Mouse (Mus musculus) stomach, embryonic 16.5 days (tissue): Measurements from ENCODE around the gene Clic4. TPM values are rescaled to one million over a fixed set of nuclear protein-coding genes. Genes with fewer than 3 reads are reported as not detected.
"Not testable (repeated sequence)": the region's sequence is repeated elsewhere in the genome, so short reads cannot be mapped to it uniquely, and the experiment has no call there.

Experiments
- ATAC-seq: fragments of 200-750 bp; cut with Nextera tagmentation; 2 replicates; pipeline ENCODE4 v1.8.0; 2017; ENCODE audit warnings: moderate number of reproducible peaks, moderate TSS enrichment; ENCODE audit not compliant: insufficient read depth, low FRiP score
- H3K27ac ChIP-seq: fragments of 300-500 bp; sonication (generic); 2 replicates; pipeline ENCODE4 v1.5.1; 2014; ENCODE audit warnings: low read length
- H3K27me3 ChIP-seq: fragments of 300-500 bp; sonication (generic); 2 replicates; pipeline ENCODE4 v1.6.1; 2014; ENCODE audit warnings: low read length, control low read depth, mixed read lengths; ENCODE audit not compliant: control insufficient read depth, insufficient read depth
- H3K36me3 ChIP-seq: fragments of 300-500 bp; sonication (generic); 2 replicates; pipeline ENCODE4 v1.6.1; 2014; ENCODE audit warnings: low read length; ENCODE audit not compliant: control insufficient read depth, insufficient read depth
- H3K4me1 ChIP-seq: fragments of 300-500 bp; sonication (generic); 2 replicates; pipeline ENCODE4 v1.6.1; 2014; ENCODE audit warnings: low read length, control low read depth, mixed read lengths; ENCODE audit not compliant: control insufficient read depth, insufficient read depth
- H3K4me2 ChIP-seq: fragments of 300-500 bp; sonication (generic); 2 replicates; pipeline ENCODE4 v1.6.1; 2014; ENCODE audit warnings: low read depth, low read length, mixed read lengths
- H3K4me3 ChIP-seq: fragments of 300-500 bp; sonication (generic); replicated peaks from 2 replicates; pipeline ENCODE4 v1.5.1; 2014; ENCODE audit warnings: mild to moderate bottlenecking, low read length
- H3K9ac ChIP-seq: fragments of 300-500 bp; sonication (generic); 2 replicates; pipeline ENCODE4 v1.6.1; 2014; ENCODE audit warnings: low read length
- H3K9me3 ChIP-seq: fragments of 300-500 bp; sonication (generic); replicated peaks from 2 replicates; pipeline ENCODE4 v1.6.1; 2016; ENCODE audit warnings: low read length, control low read depth; ENCODE audit not compliant: control insufficient read depth
- WGBS: fragments of 180-500 bp; shearing (Covaris S2); extraction: QIAGEN DNeasy Blood & Tissue Kit; methylation state at CpG from one replicate; pipeline ENCODE4 v1.1.7; 2014; 5-methylcytosine and 5-hydroxymethylcytosine counted together
- polyA plus RNA-seq: library from polyadenylated mRNA; unstranded; fragments of >200 nt; fragmentation: Nextera tagmentation; extraction: Ambion mirVana; gene quantifications from 2 replicates; pipeline ENCODE4 v1.2.1, GENCODE M21; 2015

Gene Clic4
- polyA plus RNA-seq, 1 experiment from 2014 or later: 141 TPM

DNA sequence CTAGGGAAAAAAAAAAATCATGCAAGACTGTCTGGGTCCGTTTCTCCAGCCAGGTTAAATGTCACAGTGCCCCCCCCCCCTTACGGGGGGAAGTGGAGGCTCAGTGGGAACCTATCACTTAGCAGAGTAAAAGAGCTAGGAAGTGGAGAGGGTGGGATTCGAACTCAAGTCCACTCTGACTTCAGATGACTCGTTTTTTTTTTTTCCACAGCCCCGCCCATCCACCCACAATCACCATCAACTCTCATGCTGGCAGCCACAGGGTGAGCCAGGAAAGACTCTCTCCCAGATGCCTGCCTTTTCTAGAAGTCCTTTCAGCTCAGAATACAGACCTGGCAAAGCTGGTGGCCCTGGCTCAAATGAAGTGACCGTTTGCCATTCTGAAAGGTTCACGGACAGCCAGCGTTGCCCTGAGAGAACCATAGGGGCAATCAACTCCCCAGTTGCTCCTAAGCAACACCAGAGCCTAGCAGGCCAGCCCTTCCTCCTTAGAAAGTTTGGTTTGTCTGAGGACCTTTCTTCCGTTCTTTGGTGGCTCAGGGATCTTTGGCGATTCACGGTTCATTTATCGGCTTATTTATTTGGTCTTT lies 13.5 kb upstream of the Clic4 start:
- H3K4me1 ChIP-seq: peaks cover 24% of the 10 kb centered on the region
- ATAC-seq: no peak
- no peak overlapping the region for H3K4me2 ChIP-seq
- WGBS: 59% methylated on average over 12 of the region's 12 CpGs
- H3K27me3 ChIP-seq: no peaks in the 10 kb centered on the region
- peak overlapping the region; percentile 89 for H3K27ac ChIP-seq
- H3K4me3 ChIP-seq: no peak overlapping the region
- no peaks in the 10 kb centered on the region for H3K36me3 ChIP-seq
- no peaks in the 10 kb centered on the region for H3K9me3 ChIP-seq
- peak overlapping the region; percentile 44; the same call in 1 of the 2 replicates for H3K9ac ChIP-seq

DNA sequence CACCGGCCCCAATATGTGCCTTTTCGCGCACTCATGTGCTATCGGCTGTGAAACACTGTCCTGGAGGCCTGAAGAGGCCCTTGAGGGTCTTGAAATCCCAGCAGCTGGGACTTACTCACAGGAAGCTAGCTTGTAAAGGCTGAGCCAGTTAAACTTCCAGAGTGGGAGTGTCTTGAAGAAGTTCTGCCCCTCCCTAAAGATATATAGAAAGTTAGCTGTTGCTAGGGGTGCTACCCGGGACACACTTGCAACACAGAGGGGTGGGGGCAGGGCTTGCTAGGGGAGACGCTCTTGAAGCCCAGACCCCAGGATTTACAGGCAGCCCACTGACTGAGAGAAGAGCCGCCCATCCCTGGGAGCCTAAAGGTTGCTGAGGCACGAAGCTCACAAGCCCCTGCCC lies 12.8 kb upstream of the Clic4 start:
- Histone ChIP-seq H3K36me3 (no peaks in the 10 kb centered on the region), H3K4me2 (no peak overlapping the region), H3K27me3 (no peaks in the 10 kb centered on the region), H3K4me1 (peaks cover 24% of the 10 kb centered on the region), H3K9me3 (no peaks in the 10 kb centered on the region), H3K27ac (no peak overlapping the region), H3K4me3 (no peak overlapping the region), H3K9ac (no peak overlapping the region)
- ATAC-seq: peak; percentile 35; the same call in 1 of the 2 replicates
- 52% methylated on average over 8 of the region's 8 CpGs for whole genome bisulfite sequencing

DNA sequence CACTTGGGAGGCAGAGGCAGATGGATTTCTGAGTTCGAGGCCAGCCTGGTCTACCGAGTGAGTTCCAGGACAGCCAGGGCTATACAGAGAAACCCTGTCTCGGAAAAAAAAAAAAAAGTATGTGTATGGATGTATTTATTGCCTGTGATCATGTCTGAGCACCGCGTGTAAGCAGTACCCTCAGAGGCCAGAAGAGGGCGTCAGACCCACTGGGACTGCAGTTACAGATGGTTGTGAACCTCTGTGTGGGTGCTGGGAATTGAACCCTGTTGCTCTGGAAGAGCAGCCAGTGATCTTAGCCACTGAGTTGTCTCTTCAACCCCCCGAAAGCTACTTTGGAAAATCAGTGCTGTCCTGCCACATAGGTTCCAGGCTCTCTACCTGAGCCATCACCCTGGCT lies 11.3 kb upstream of the Clic4 start:
- H3K36me3 ChIP-seq: no peaks in the 10 kb centered on the region
- H3K27ac ChIP-seq: no peak overlapping the region
- no peak overlapping the region for H3K9ac ChIP-seq
- H3K4me1 ChIP-seq: peaks cover 24% of the 10 kb centered on the region
- WGBS: 84% methylated on average over 7 of the region's 7 CpGs
- H3K4me3 ChIP-seq: no peak overlapping the region
- no peaks in the 10 kb centered on the region for H3K9me3 ChIP-seq
- no peak for ATAC-seq
- H3K27me3 ChIP-seq: no peaks in the 10 kb centered on the region
- H3K4me2 ChIP-seq: no peak overlapping the region

DNA sequence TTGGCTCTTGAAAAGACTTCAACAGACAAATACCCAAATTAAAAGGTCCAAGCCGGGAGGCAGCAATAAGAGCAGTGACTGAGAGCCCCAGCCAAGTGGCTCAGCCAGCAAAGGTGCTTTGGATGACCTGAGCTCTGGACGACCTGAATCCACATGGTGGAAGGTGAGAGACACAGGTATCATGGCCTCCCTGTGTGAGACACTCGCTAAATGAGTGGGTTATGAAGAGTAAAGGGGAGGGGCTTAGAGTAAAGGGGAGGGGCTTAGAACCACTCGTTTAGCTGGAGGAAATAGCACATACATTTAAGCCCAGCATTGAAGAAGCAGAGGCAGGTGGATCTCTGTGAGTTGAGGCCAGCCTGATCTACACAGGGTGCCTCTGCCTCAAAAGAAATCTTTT lies 10.8 kb upstream of the Clic4 start:
- no peak overlapping the region for H3K9ac ChIP-seq
- 66% methylated on average over 4 of the region's 4 CpGs for WGBS
- no peak overlapping the region for H3K4me3 ChIP-seq
- H3K27ac ChIP-seq: no peak overlapping the region
- no peaks in the 10 kb centered on the region for H3K27me3 ChIP-seq
- no peak overlapping the region for H3K4me2 ChIP-seq
- H3K9me3 ChIP-seq: no peaks in the 10 kb centered on the region
- H3K4me1 ChIP-seq: peaks cover 24% of the 10 kb centered on the region
- H3K36me3 ChIP-seq: no peaks in the 10 kb centered on the region
- no peak for ATAC-seq

DNA sequence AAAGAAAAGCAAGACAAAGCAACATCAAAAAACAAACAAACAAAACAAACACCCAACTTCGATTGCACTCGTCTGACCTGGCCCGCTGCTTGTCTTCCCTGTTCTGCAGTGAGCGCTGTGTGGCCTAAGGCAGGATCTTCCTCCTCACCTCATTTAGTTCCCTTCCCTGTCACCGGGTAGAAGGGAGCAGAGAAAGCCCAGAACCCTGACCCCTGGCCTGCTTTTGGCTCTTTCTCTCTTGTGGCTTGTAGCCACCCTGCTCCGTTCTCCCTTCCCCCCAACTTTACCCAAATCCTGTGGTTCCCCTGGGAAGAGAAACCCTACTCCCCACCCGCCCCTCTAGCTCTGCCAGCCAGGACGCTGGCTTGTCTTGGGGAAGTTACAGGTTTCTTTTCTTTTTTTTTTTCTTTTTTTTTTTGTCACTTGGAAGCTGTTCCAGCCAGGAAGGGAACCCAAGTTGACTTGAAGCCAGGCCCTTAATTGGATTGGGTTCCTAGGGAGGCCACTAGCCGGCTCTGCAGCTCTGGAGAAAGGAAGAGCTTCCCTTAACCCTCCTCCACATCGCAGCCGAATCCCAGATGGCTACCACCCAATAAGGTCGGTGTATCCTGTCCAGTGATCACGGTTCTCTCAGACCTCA lies 10.2 kb upstream of the Clic4 start:
- Histone ChIP-seq H3K27ac (no peak overlapping the region), H3K4me2 (no peak overlapping the region), H3K9ac (no peak overlapping the region), H3K9me3 (no peaks in the 10 kb centered on the region), H3K27me3 (no peaks in the 10 kb centered on the region), H3K36me3 (no peaks in the 10 kb centered on the region), H3K4me1 (peaks cover 20% of the 10 kb centered on the region), H3K4me3 (no peak overlapping the region)
- WGBS: 49% methylated on average over 13 of the region's 13 CpGs
- no peak for ATAC-seq

DNA sequence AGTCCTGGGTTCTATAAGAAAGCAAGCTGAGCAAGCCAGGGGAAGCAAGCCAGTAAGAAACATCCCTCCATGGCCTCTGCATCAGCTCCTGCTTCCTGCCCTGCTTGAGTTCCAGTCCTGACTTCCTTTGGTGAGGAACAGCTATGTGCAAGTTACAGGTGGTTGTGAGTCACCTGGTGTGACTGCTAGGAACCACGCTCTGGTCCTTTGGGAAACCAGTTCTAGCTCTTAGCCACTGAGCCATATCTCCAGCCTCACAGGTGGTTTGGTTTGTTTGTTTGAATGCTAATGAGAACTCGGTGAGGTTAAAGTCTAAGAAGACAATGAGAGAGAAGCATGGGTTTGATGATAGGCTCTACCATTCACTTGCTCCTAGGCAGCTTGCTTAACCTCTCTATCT lies 7.4 kb upstream of the Clic4 start:
- not testable (repeated sequence) for H3K9me3 ChIP-seq, ATAC-seq, H3K27me3 ChIP-seq, H3K4me3 ChIP-seq, H3K4me1 ChIP-seq, H3K9ac ChIP-seq, H3K27ac ChIP-seq, H3K36me3 ChIP-seq, H3K4me2 ChIP-seq
- 64% methylated on average over 2 of the region's 2 CpGs for WGBS

DNA sequence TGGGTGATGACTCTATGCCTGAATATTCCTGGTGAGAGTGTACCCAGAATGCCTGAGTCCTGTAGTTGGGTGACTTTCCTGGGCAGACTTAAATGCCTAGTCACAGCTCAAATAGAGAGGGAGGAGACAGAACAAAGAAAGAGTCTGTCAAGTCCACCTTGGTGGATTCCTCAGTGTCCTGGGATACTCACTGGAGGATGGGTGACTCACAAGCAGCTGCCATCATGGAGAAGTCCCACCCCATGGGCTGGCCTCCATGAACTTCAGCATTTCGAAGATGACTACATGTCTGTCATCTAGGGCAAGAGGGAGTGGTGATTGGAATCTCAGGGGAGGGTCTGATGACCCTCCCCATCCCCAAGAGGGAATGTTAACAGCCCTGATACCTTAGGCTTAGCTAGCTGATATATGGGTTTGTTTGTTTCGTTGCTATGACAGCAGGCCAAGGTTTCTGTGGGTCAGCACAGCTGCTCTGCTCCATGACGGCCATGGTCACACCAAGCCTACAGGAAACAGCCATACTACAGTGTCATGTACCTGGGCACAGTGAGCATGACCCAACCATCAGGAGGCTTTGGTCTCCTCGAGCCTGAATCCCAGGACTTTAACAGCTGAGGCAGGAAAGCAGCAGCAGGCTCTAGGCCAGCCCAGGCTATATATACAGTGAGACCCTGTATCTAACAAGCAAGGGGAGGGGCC lies 4.2 kb upstream of the Clic4 start:
- H3K4me1 ChIP-seq: peaks cover 6% of the 10 kb centered on the region; the same call in 1 of the 2 replicates
- no peak overlapping the region for H3K4me2 ChIP-seq
- WGBS: 50% methylated on average over 4 of the region's 4 CpGs
- no peaks in the 10 kb centered on the region for H3K27me3 ChIP-seq
- no peak overlapping the region for H3K27ac ChIP-seq
- ATAC-seq: no peak
- no peak overlapping the region for H3K4me3 ChIP-seq
- no peaks in the 10 kb centered on the region for H3K9me3 ChIP-seq
- H3K36me3 ChIP-seq: no peaks in the 10 kb centered on the region
- no peak overlapping the region for H3K9ac ChIP-seq

DNA sequence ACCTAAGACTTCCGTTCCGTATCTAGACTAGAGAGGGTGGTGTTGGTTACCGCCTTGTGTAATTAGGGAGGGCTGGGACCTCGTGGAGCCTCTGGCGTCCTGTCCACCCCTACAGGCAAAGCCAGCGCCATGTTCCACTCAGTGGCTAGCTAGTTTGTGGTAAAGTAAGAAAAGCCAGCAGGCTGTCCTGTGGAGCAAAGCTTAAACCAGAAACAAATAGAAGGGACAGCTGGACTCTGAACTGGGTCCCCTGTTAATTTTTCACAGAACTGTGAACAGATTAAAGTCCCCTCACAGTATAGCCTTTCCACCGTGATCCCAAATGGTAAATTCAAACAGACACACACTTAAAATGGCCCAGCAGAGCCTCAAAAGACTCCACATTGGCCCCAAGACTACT lies 2.1 kb upstream of the Clic4 start:
- H3K27ac ChIP-seq: no peak overlapping the region
- no peak overlapping the region for H3K9ac ChIP-seq
- ATAC-seq: no peak
- H3K36me3 ChIP-seq: no peaks in the 10 kb centered on the region
- no peaks in the 10 kb centered on the region for H3K27me3 ChIP-seq
- no peak overlapping the region for H3K4me2 ChIP-seq
- peaks cover 16% of the 10 kb centered on the region for H3K4me1 ChIP-seq
- 70% methylated on average over 7 of the region's 7 CpGs for WGBS
- no peak overlapping the region for H3K4me3 ChIP-seq
- H3K9me3 ChIP-seq: no peaks in the 10 kb centered on the region

DNA sequence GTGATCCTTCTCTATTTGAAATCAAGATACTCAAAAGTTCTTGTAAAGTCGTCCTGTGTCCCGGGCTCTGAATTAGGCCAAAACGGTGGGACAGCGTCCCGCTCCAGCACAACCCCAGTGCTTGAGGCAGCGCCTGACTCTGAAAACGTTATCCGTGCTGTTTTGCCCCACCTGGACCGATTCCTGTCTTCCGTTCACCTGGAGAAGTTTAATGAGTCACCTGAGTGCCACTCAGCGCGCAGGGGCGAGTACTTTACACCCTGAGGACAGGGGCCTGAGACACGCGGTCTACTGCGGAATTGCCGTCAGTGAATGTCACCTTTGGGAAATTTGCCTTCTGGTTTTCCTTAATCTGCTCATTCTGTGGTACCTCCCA lies 681 bp upstream of the Clic4 start:
- no peaks in the 10 kb centered on the region for H3K27me3 ChIP-seq
- 7% methylated on average over 17 of the region's 17 CpGs for WGBS
- peak overlapping the region; percentile 50 for H3K4me3 ChIP-seq
- peak overlapping the region; percentile 68 for H3K9ac ChIP-seq
- H3K4me1 ChIP-seq: peaks cover 23% of the 10 kb centered on the region
- H3K9me3 ChIP-seq: no peaks in the 10 kb centered on the region
- H3K4me2 ChIP-seq: peak overlapping the region; percentile 82
- H3K27ac ChIP-seq: peak overlapping the region; percentile 72
- ATAC-seq: no peak
- H3K36me3 ChIP-seq: no peaks in the 10 kb centered on the region
